Comparison of ENCODE assay signal across 23 mouse cellular contexts in genomic region chr8:47487231-47487630, GRCm38 (mm10). TPM values are rescaled to one million over a fixed set of nuclear protein-coding genes. Genes with fewer than 3 reads are reported as not detected.
DNase-seq lines count a peak whose midpoint lies in the region; ATAC-seq and TF ChIP-seq lines count a peak whose summit lies in the region.
"Had no signal": no experiment of that assay in that cellular context is flagged by ENCODE, and none has a peak within 500 bp of the region (broad histone marks: within the 10 kb centered on the region; RNA-seq: fewer than 3 reads in every experiment).

No protein-coding gene starts in this region.

- WGBS in kidney, postnatal 0 days = 90% methylated on average over 3 of the region's 3 CpGs
- 90% methylated on average over 3 of the region's 3 CpGs for WGBS in midbrain, postnatal 0 days
- WGBS in midbrain, embryonic 11.5 days = 92% methylated on average over 3 of the region's 3 CpGs

- no peak overlapping the region for H3K4me2 ChIP-seq in kidney, postnatal 0 days (ENCODE audit: low read length)
- H3K4me2 ChIP-seq in midbrain, postnatal 0 days (ENCODE audit: low read depth, low read length, poor library complexity, severe bottlenecking) = no peak overlapping the region
- H3K4me2 ChIP-seq in midbrain, embryonic 11.5 days = no peak overlapping the region
- H3K4me2 ChIP-seq: embryonic facial prominence, embryonic 13.5 days; forebrain, embryonic 13.5 days; hindbrain, embryonic 12.5 days had no signal

- no peak overlapping the region for H3K4me3 ChIP-seq in kidney, postnatal 0 days (replicated peaks; ENCODE audit: low read depth, low read length)
- no peak overlapping the region for H3K4me3 ChIP-seq in midbrain, postnatal 0 days (ENCODE audit: low read depth, low read length)
- no peak overlapping the region for H3K4me3 ChIP-seq in midbrain, embryonic 11.5 days (ENCODE audit: low read depth, low read length)
- H3K4me3 ChIP-seq: embryonic facial prominence, embryonic 13.5 days; forebrain, embryonic 13.5 days; heart, embryonic 10.5 days; hindbrain, embryonic 12.5 days had no signal

- no peak overlapping the region for H3K9ac ChIP-seq in kidney, postnatal 0 days (ENCODE audit: low read depth, low read length)
- H3K9ac ChIP-seq in midbrain, postnatal 0 days (replicated peaks; ENCODE audit: low read length, poor library complexity, severe bottlenecking) = no peak overlapping the region
- no peak overlapping the region for H3K9ac ChIP-seq in midbrain, embryonic 11.5 days (ENCODE audit: low read length)
- H3K9ac ChIP-seq: embryonic facial prominence, embryonic 13.5 days; forebrain, embryonic 13.5 days; forebrain, postnatal 0 days; hindbrain, embryonic 12.5 days had no signal

- DNase-seq in kidney, postnatal 0 days (ENCODE audit: low spot score) = no peak
- DNase-seq in kidney, postnatal 14 days = no peak
- DNase-seq in midbrain, postnatal 0 days (ENCODE audit: low spot score) = no peak
- DNase-seq in midbrain, embryonic 11.5 days (ENCODE audit: low spot score, missing footprints) = no peak
- DNase-seq in R1 (ENCODE audit: low read depth, low spot score) = peak; percentile 58
- DNase-seq in adrenal gland, adult 8-10 months = no peak
- no peak for DNase-seq in cerebellum, adult 18-20 months
- DNase-seq: adrenal gland, postnatal 10 days; cerebellum, adult 11-12 months; cerebellum, adult 9-11 months; cerebellum, postnatal 36 days; forebrain, postnatal 0 days; gastrocnemius, postnatal 14 days; heart, postnatal 10 days; heart, postnatal 4 days had no signal

- no peak for ATAC-seq in kidney, postnatal 0 days (replicated peaks; ENCODE audit: low FRiP score, low read depth)
- no peak for ATAC-seq in midbrain, postnatal 0 days (ENCODE audit: low FRiP score)
- no peak for ATAC-seq in midbrain, embryonic 11.5 days (ENCODE audit: low FRiP score)
- ATAC-seq: forebrain, embryonic 13.5 days; forebrain, postnatal 0 days; hindbrain, embryonic 16.5 days; inflammation-experienced regulatory T-cells, adult 6 months; Patski had no signal

- no peaks in the 10 kb centered on the region for H3K4me1 ChIP-seq in kidney, postnatal 0 days (replicated peaks; ENCODE audit: insufficient read depth, low read length)
- no peaks in the 10 kb centered on the region for H3K4me1 ChIP-seq in midbrain, postnatal 0 days (ENCODE audit: insufficient read depth, low read length)
- peaks cover 4% of the 10 kb centered on the region for H3K4me1 ChIP-seq in midbrain, embryonic 11.5 days (ENCODE audit: control insufficient read depth, insufficient read depth, low read length)
- H3K4me1 ChIP-seq: embryonic facial prominence, embryonic 13.5 days; heart, embryonic 10.5 days had no signal

- peaks cover 18% of the 10 kb centered on the region for H3K36me3 ChIP-seq in kidney, postnatal 0 days (ENCODE audit: insufficient read depth, low read length)
- H3K36me3 ChIP-seq in midbrain, postnatal 0 days (ENCODE audit: insufficient read depth, low read length) = peaks cover 15% of the 10 kb centered on the region
- H3K36me3 ChIP-seq in midbrain, embryonic 11.5 days (ENCODE audit: control insufficient read depth, insufficient read depth, low read length) = peaks cover 4% of the 10 kb centered on the region; the same call in 1 of the 2 replicates

- no peak overlapping the region for H3K27ac ChIP-seq in kidney, postnatal 0 days
- H3K27ac ChIP-seq in midbrain, postnatal 0 days (ENCODE audit: low read depth, low read length) = no peak overlapping the region
- H3K27ac ChIP-seq in midbrain, embryonic 11.5 days (ENCODE audit: low read depth, low read length) = no peak overlapping the region
- H3K27ac ChIP-seq: embryonic facial prominence, embryonic 13.5 days; forebrain, embryonic 13.5 days; heart, embryonic 10.5 days; hindbrain, embryonic 12.5 days had no signal

- H3K27me3 ChIP-seq in kidney, postnatal 0 days (ENCODE audit: insufficient read depth, low read length) = no peaks in the 10 kb centered on the region
- no peaks in the 10 kb centered on the region for H3K27me3 ChIP-seq in midbrain, postnatal 0 days (ENCODE audit: insufficient read depth, low read length)
- no peaks in the 10 kb centered on the region for H3K27me3 ChIP-seq in midbrain, embryonic 11.5 days (ENCODE audit: control insufficient read depth, insufficient read depth, low read length)
- H3K27me3 ChIP-seq: CH12.LX; embryonic facial prominence, embryonic 13.5 days; forebrain, embryonic 13.5 days; hindbrain, embryonic 12.5 days; Patski had no signal

- H3K9me3 ChIP-seq in kidney, postnatal 0 days (replicated peaks; ENCODE audit: low read length) = no peaks in the 10 kb centered on the region; the same call in 1 of the 2 replicates
- H3K9me3 ChIP-seq in midbrain, postnatal 0 days (ENCODE audit: low read length) = no peaks in the 10 kb centered on the region
- 0 out of 2 replicates have a peak, but pooled peaks cover 3% of the 10 kb centered on the region for H3K9me3 ChIP-seq in midbrain, embryonic 11.5 days (ENCODE audit: control insufficient read depth, low read length)

- 0 out of 2 replicates have a peak, but pooled peaks have one; percentile 10 for TF ChIP-seq CTCF in kidney, postnatal 0 days (IDR thresholded peaks at IDR 0.05; ENCODE audit: low read depth)
- 0 out of 2 replicates have a peak, but pooled peaks have one; percentile 6 for TF ChIP-seq CTCF in midbrain, postnatal 0 days (IDR thresholded peaks at IDR 0.05)

RNA-seq across cellular contexts. Expression of gene Stox2, which starts 41.1 kb away (rescaled TPM):
- 8.8 and 10.4 TPM in 2 replicates for polyA plus RNA-seq in kidney, postnatal 0 days (2015; fragmentation: Nextera tagmentation; extraction: Ambion mirVana)
- total RNA-seq in midbrain, postnatal 0 days (2014; rRNA removed) = 123 and 125 TPM in 2 replicates
- polyA plus RNA-seq in midbrain, postnatal 0 days (2015; fragmentation: Nextera tagmentation; extraction: Ambion mirVana) = 35.7 and 42.8 TPM in 2 replicates
- 30.3 and 34.3 TPM in 2 replicates for polyA plus RNA-seq in midbrain, embryonic 11.5 days (2014; fragmentation: Nextera tagmentation; extraction: Ambion mirVana)
- total RNA-seq in adrenal gland, adult 8-10 months (2022) = 10 to 100 TPM in 3 of 4 experiments, 1 to 10 TPM in 1; 9.6 to 13.5 (median 12.3) TPM

RNA-seq across cellular contexts. Expression of gene Trappc11, which starts 46.0 kb away (rescaled TPM):
- 25.5 and 26.3 TPM in 2 replicates for polyA plus RNA-seq in kidney, postnatal 0 days (2015; fragmentation: Nextera tagmentation; extraction: Ambion mirVana)
- 44.1 and 56.0 TPM in 2 replicates for total RNA-seq in midbrain, postnatal 0 days (2014; rRNA removed)
- 28.5 and 29.3 TPM in 2 replicates for polyA plus RNA-seq in midbrain, postnatal 0 days (2015; fragmentation: Nextera tagmentation; extraction: Ambion mirVana)
- 47.0 and 47.8 TPM in 2 replicates for polyA plus RNA-seq in midbrain, embryonic 11.5 days (2014; fragmentation: Nextera tagmentation; extraction: Ambion mirVana)
- total RNA-seq in adrenal gland, adult 8-10 months (2022) = 10 to 100 TPM; 43.1 to 48.6 (median 44.6) TPM

RNA-seq across cellular contexts. Expression of gene Rwdd4a, which starts 46.2 kb away (rescaled TPM):
- polyA plus RNA-seq in kidney, postnatal 0 days (2015; fragmentation: Nextera tagmentation; extraction: Ambion mirVana) = 50.7 and 58.2 TPM in 2 replicates
- total RNA-seq in midbrain, postnatal 0 days (2014; rRNA removed) = 13.4 and 24.1 TPM in 2 replicates
- 27.2 and 31.5 TPM in 2 replicates for polyA plus RNA-seq in midbrain, postnatal 0 days (2015; fragmentation: Nextera tagmentation; extraction: Ambion mirVana)
- polyA plus RNA-seq in midbrain, embryonic 11.5 days (2014; fragmentation: Nextera tagmentation; extraction: Ambion mirVana) = 49.0 and 50.5 TPM in 2 replicates
- total RNA-seq in adrenal gland, adult 8-10 months (2022) = 10 to 100 TPM; 49.0 to 56.7 (median 56.1) TPM
